Mouse (Mus musculus): ENCODE results near the gene Stx19. TPM values are rescaled to one million over a fixed set of nuclear protein-coding genes. Genes with fewer than 3 reads are reported as not detected.

Gene Stx19
- 0.51 and 0.54 TPM in 2 replicates for polyA plus RNA-seq (2014; fragmentation: Nextera tagmentation; extraction: Ambion mirVana)

DNA sequence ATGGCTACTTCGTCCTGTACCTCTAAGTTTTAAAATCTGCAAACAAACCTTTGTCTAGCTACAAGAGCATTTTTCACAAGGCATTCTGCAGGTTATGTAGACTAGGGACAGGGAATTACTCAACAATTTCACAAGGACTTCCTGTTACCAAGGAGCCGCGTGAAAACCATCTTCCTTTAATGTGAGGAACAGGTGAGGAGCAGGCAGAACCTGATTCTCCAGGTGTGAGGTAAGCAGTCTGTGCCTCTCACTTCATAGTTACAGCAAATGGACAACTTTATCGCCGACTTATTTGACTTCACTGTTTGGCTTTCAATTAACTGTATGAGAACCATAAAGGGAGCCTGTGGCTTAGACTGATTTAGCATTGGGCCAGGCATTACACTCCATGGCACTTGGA, at the start of gene Stx19:
Gene Stx19, plus strand, starts transcription at position 186 of the 400 bp plus-strand sequence.
- H3K9ac ChIP-seq (replicated peaks; ENCODE audit: low read depth, low read length) = no peak within 1 kb of the TSS
- no peaks in the 10 kb centered on the region for H3K4me1 ChIP-seq (ENCODE audit: control insufficient read depth, insufficient read depth, low read length)
- H3K36me3 ChIP-seq (ENCODE audit: control insufficient read depth, insufficient read depth, low read length) = no peaks in the 10 kb centered on the region
- no peak for ATAC-seq (ENCODE audit: low read depth)
- no peaks in the 10 kb centered on the region for H3K27me3 ChIP-seq (ENCODE audit: control insufficient read depth, insufficient read depth, low read length)
- no peak within 1 kb of the TSS for H3K4me2 ChIP-seq (ENCODE audit: low read depth, low read length)
- H3K9me3 ChIP-seq (ENCODE audit: control insufficient read depth, low read length) = no peaks in the 10 kb centered on the region
- 90% methylated on average over 5 of the region's 5 CpGs for WGBS
- H3K27ac ChIP-seq (ENCODE audit: low read depth, low read length) = no peak within 1 kb of the TSS
- no peak within 1 kb of the TSS for H3K4me3 ChIP-seq (ENCODE audit: low read depth, low read length)

DNA sequence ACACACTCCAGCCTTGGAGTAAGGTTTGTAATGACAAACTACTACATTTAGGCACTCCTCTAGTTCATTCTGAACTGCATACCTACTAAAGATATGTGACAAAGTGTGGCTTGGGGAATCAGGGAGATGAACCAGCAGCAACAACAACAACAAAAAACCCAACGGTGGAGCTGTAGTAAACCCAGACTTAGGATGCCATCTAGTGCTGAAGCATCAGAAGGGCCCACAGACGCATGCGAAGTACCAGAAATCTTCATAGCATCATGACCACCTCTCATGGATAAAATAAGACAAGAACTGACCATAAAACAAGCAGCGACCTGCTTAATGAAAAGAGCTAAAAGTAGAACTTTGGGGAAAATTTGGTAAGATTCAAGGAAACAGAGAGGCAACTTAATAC, 41.0 kb upstream of the Stx19 start:
- Histone ChIP-seq H3K9ac (replicated peaks; ENCODE audit: low read depth, low read length) (no peak overlapping the region), H3K4me3 (ENCODE audit: low read depth, low read length) (no peak overlapping the region), H3K36me3 (ENCODE audit: control insufficient read depth, insufficient read depth, low read length) (no peaks in the 10 kb centered on the region), H3K27ac (ENCODE audit: low read depth, low read length) (no peak overlapping the region), H3K4me1 (ENCODE audit: control insufficient read depth, insufficient read depth, low read length) (no peaks in the 10 kb centered on the region), H3K9me3 (ENCODE audit: control insufficient read depth, low read length) (no peaks in the 10 kb centered on the region), H3K4me2 (ENCODE audit: low read depth, low read length) (no peak overlapping the region), H3K27me3 (ENCODE audit: control insufficient read depth, insufficient read depth, low read length) (no peaks in the 10 kb centered on the region)
- no peak for ATAC-seq (ENCODE audit: low read depth)
- WGBS = 81% methylated on average over 4 of the region's 4 CpGs

DNA sequence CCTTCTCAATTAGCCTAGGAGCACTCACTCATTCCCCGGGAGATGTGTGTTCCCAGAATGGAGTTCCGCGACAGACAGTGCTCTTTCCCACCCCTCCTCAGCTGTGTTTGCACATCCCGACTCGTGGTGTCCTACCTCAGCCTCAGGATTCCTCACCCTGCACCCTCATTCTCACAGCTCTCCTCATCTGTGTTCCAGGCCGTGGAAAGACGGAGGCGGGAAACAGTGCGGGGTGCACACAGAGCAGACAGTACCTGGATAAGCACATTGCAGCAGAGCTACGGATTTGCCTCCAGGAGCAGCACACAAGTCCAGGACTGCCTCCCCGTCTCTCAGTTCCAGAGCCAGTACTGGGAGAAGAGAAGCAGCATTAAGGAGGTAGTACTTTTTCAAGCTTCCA, 38.4 kb upstream of the Stx19 start:
- H3K4me1 ChIP-seq (ENCODE audit: control insufficient read depth, insufficient read depth, low read length) = no peaks in the 10 kb centered on the region
- no peak for ATAC-seq (ENCODE audit: low read depth)
- H3K4me2 ChIP-seq (ENCODE audit: low read depth, low read length) = no peak overlapping the region
- no peak overlapping the region; the same call in 1 of the 2 replicates for H3K9ac ChIP-seq (replicated peaks; ENCODE audit: low read depth, low read length)
- H3K9me3 ChIP-seq (ENCODE audit: control insufficient read depth, low read length) = no peaks in the 10 kb centered on the region
- H3K27me3 ChIP-seq (ENCODE audit: control insufficient read depth, insufficient read depth, low read length) = no peaks in the 10 kb centered on the region
- H3K4me3 ChIP-seq (ENCODE audit: low read depth, low read length) = no peak overlapping the region
- H3K36me3 ChIP-seq (ENCODE audit: control insufficient read depth, insufficient read depth, low read length) = no peaks in the 10 kb centered on the region
- 86% methylated on average over 11 of the region's 11 CpGs for WGBS
- no peak overlapping the region for H3K27ac ChIP-seq (ENCODE audit: low read depth, low read length)

- 73% methylated on average over 10 of the region's 10 CpGs for WGBS
- Histone ChIP-seq H3K27ac (ENCODE audit: low read depth, low read length) (no peak overlapping the region), H3K27me3 (ENCODE audit: control insufficient read depth, insufficient read depth, low read length) (no peaks in the 10 kb centered on the region), H3K4me1 (ENCODE audit: control insufficient read depth, insufficient read depth, low read length) (no peaks in the 10 kb centered on the region; the same call in 1 of the 2 replicates), H3K4me2 (ENCODE audit: low read depth, low read length) (no peak overlapping the region), H3K4me3 (ENCODE audit: low read depth, low read length) (no peak overlapping the region), H3K36me3 (ENCODE audit: control insufficient read depth, insufficient read depth, low read length) (no peaks in the 10 kb centered on the region), H3K9me3 (ENCODE audit: control insufficient read depth, low read length) (no peaks in the 10 kb centered on the region), H3K9ac (replicated peaks; ENCODE audit: low read depth, low read length) (no peak overlapping the region)
- ATAC-seq (ENCODE audit: low read depth) = no peak
Measured at GRCm38 (mm10) chr16:62778282-62778681, 36.2 kb upstream of the Stx19 start.

DNA sequence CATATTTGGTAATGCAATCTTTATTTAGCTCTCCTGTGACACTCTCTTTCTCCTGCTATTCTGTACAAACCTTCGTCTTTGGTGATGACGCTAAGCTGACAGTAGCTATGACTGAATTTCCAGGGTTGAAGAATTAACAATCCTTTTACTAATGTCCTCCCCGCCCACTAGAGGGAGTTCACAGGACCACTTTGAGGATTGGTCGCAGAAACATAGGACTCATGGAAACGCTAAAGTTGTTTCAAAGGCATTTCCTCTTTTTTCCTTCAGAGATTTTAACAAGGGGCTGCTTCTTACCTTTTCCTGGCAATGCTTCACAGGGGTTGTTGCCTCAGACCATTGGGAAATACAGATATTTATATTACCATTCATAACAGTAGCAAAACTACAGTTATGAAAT, 32.2 kb upstream of the Stx19 start:
- WGBS = 71% methylated on average over 5 of the region's 5 CpGs
- no peak overlapping the region for H3K4me2 ChIP-seq (ENCODE audit: low read depth, low read length)

DNA sequence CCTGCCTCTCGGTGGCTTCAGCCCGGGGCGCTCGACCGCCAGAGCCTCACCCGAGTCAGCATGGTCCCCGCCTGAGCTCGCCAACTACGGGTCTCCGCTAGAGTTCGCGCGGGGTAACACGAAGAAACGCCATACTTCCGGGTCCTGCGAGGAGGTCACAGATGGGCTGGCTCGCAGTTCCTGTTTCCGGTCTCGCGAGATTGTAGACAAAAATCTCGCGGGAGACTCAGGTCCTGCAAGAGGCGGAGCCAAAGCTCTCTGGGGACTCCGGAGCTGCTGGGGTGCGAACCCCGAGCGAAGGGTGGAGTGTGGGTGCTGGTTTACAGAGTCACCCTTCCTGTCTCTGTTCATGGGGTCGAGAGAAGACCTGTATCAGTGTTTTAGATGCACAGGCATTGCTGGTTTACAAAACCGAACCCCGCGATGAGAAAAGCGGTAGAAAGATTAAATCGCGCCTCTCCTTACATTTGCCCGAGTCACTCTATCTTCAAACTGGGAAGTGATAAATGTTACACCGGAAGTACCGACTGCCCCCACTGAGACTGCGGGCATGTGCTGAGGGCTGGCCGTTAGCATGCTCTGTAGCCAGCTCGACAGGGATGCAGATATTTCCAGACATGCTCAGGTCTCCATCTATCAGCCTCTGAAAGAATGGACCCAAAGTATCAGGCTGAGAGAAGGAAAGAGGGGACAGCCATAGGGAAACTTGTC, 27.7 kb upstream of the Stx19 start, which contains the start of gene Nsun3:
Gene Nsun3, minus strand, starts transcription at position 198 of the 711 bp plus-strand sequence.
- Histone ChIP-seq H3K4me3 (ENCODE audit: low read depth, low read length) (peak within 1 kb of the TSS; percentile 81), H3K4me2 (ENCODE audit: low read depth, low read length) (peak within 1 kb of the TSS; percentile 74), H3K9me3 (ENCODE audit: control insufficient read depth, low read length) (no peaks in the 10 kb centered on the region), H3K9ac (replicated peaks; ENCODE audit: low read depth, low read length) (peak within 1 kb of the TSS; percentile 74), H3K36me3 (ENCODE audit: control insufficient read depth, insufficient read depth, low read length) (no peaks in the 10 kb centered on the region), H3K27ac (ENCODE audit: low read depth, low read length) (peak within 1 kb of the TSS; percentile 87), H3K4me1 (ENCODE audit: control insufficient read depth, insufficient read depth, low read length) (peaks cover 22% of the 10 kb centered on the region), H3K27me3 (ENCODE audit: control insufficient read depth, insufficient read depth, low read length) (no peaks in the 10 kb centered on the region)
- 2% methylated on average over 41 of the region's 41 CpGs for WGBS
- peak; percentile 98 for ATAC-seq (ENCODE audit: low read depth)

More for the DNA sequence above, 32.2 kb upstream of the Stx19 start:
- Histone ChIP-seq H3K9me3 (ENCODE audit: control insufficient read depth, low read length) (no peaks in the 10 kb centered on the region), H3K9ac (replicated peaks; ENCODE audit: low read depth, low read length) (no peak overlapping the region), H3K36me3 (ENCODE audit: control insufficient read depth, insufficient read depth, low read length) (no peaks in the 10 kb centered on the region), H3K4me1 (ENCODE audit: control insufficient read depth, insufficient read depth, low read length) (peaks cover 19% of the 10 kb centered on the region), H3K27me3 (ENCODE audit: control insufficient read depth, insufficient read depth, low read length) (no peaks in the 10 kb centered on the region), H3K4me3 (ENCODE audit: low read depth, low read length) (no peak overlapping the region), H3K27ac (ENCODE audit: low read depth, low read length) (no peak overlapping the region)
- ATAC-seq (ENCODE audit: low read depth) = no peak

- Histone ChIP-seq H3K27me3 (ENCODE audit: control insufficient read depth, insufficient read depth, low read length) (no peaks in the 10 kb centered on the region), H3K4me3 (ENCODE audit: low read depth, low read length) (no peak overlapping the region), H3K4me1 (ENCODE audit: control insufficient read depth, insufficient read depth, low read length) (no peaks in the 10 kb centered on the region), H3K9me3 (ENCODE audit: control insufficient read depth, low read length) (no peaks in the 10 kb centered on the region), H3K9ac (replicated peaks; ENCODE audit: low read depth, low read length) (no peak overlapping the region), H3K4me2 (ENCODE audit: low read depth, low read length) (no peak overlapping the region), H3K36me3 (ENCODE audit: control insufficient read depth, insufficient read depth, low read length) (no peaks in the 10 kb centered on the region), H3K27ac (ENCODE audit: low read depth, low read length) (no peak overlapping the region)
- WGBS = 91% methylated on average over 1 of the region's 1 CpGs
- ATAC-seq (ENCODE audit: low read depth) = no peak
Measured at GRCm38 (mm10) chr16:62796608-62797007, 17.9 kb upstream of the Stx19 start.

DNA sequence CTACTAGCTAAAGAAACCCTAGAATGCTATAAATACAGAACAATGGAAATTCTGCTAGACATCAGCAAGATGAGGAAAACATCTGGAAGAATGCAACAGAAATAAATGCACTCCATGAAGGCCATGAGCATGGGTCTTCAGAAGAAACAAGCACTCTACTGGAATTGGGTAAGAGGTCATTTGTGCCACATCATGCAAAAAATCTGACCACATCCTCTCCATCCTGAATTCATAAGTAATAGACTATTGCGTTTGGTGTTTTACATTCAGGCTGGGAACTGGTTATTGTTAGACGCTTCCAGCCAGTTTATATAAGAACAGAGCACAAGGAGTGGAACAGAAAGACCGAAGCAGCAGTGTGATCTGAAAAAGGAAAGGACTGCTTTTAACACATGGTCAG, 15.7 kb upstream of the Stx19 start:
- H3K27ac ChIP-seq (ENCODE audit: low read depth, low read length) = no peak overlapping the region
- H3K4me2 ChIP-seq (ENCODE audit: low read depth, low read length) = no peak overlapping the region
- H3K27me3 ChIP-seq (ENCODE audit: control insufficient read depth, insufficient read depth, low read length) = no peaks in the 10 kb centered on the region
- no peak for ATAC-seq (ENCODE audit: low read depth)
- H3K36me3 ChIP-seq (ENCODE audit: control insufficient read depth, insufficient read depth, low read length) = peaks cover 6% of the 10 kb centered on the region; the same call in 1 of the 2 replicates
- no peaks in the 10 kb centered on the region for H3K4me1 ChIP-seq (ENCODE audit: control insufficient read depth, insufficient read depth, low read length)
- 92% methylated on average over 3 of the region's 3 CpGs for WGBS
- H3K9ac ChIP-seq (replicated peaks; ENCODE audit: low read depth, low read length) = no peak overlapping the region
- no peak overlapping the region for H3K4me3 ChIP-seq (ENCODE audit: low read depth, low read length)
- no peaks in the 10 kb centered on the region for H3K9me3 ChIP-seq (ENCODE audit: control insufficient read depth, low read length)

GRCm38 (mm10) chr16:62799426-62799825, 15.1 kb upstream of the Stx19 start:
- no peak overlapping the region for H3K27ac ChIP-seq (ENCODE audit: low read depth, low read length)
- H3K9me3 ChIP-seq (ENCODE audit: control insufficient read depth, low read length) = no peaks in the 10 kb centered on the region
- no peak overlapping the region for H3K9ac ChIP-seq (replicated peaks; ENCODE audit: low read depth, low read length)
- no peak overlapping the region for H3K4me3 ChIP-seq (ENCODE audit: low read depth, low read length)
- no peaks in the 10 kb centered on the region for H3K4me1 ChIP-seq (ENCODE audit: control insufficient read depth, insufficient read depth, low read length)
- no peaks in the 10 kb centered on the region for H3K27me3 ChIP-seq (ENCODE audit: control insufficient read depth, insufficient read depth, low read length)
- no peak overlapping the region for H3K4me2 ChIP-seq (ENCODE audit: low read depth, low read length)
- 87% methylated on average over 4 of the region's 4 CpGs for WGBS
- no peak for ATAC-seq (ENCODE audit: low read depth)
- peaks cover 6% of the 10 kb centered on the region; the same call in 1 of the 2 replicates for H3K36me3 ChIP-seq (ENCODE audit: control insufficient read depth, insufficient read depth, low read length)

Data from neural tube, embryonic 14.5 days (tissue).